Mouse (Mus musculus) right cerebral cortex, adult 2 months (tissue): ENCODE measurements around the gene Slc35f4.

Source experiments
- DNase-seq, 2 experiments: peaks; one replicate each; pipeline ENCODE4 v3.0.0; 2021 to 2022; ENCODE audit warnings: low spot score in 2 of 2

The Slc35f4 gene

GRCm38 (mm10) chr14:49525931-49526291, at the start of gene Slc35f4:
Gene Slc35f4 (minus strand): TSS chr14:49526046.
- peak in 1 of 2 experiments; percentile 46 for DNase-seq

- no peak for DNase-seq
These were observed 42.5 kb upstream of the Slc35f4 start for GRCm38 (mm10) chr14:49568369-49568768.

DNA sequence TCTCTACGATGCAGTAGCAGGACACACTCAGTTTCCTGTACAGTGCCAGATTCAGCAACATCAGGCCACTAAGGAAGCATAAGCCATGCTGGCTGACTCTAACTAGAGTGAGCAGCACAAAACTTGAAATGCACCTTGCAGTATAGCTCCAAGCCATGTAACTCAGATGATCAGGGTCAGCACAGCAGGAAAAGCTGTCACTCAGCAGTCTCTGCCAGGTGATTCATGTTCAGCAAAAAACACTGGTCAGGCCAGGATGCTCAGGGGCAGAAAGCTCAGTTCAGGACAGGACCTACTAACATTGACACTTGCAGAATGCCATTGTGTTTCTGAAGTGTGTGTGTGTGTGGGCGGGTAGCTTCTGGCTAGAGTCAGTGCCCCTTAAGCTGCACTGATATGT, 34.9 kb upstream of the Slc35f4 start:
- no peak for DNase-seq

DNA sequence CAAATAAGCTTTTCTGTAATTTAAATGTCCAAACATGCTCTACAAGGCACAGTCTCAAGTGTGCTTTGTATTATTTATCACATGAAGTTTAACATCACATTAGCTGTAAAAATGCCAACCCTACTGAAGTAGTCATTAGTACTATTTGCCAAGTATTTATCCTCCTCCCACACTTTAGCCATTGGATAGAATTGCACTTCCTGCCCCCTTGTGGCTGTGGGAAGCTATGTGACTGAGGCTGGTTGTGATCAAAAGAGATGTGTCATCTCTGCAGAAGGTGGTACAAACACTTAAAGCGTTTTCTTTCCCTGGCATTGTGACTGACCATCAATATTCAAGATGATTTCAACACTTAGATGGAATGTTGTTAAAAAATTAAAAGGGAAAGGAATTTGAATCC, 14.3 kb upstream of the Slc35f4 start:
- peak in 1 of 2 experiments; percentile 22 for DNase-seq

DNA sequence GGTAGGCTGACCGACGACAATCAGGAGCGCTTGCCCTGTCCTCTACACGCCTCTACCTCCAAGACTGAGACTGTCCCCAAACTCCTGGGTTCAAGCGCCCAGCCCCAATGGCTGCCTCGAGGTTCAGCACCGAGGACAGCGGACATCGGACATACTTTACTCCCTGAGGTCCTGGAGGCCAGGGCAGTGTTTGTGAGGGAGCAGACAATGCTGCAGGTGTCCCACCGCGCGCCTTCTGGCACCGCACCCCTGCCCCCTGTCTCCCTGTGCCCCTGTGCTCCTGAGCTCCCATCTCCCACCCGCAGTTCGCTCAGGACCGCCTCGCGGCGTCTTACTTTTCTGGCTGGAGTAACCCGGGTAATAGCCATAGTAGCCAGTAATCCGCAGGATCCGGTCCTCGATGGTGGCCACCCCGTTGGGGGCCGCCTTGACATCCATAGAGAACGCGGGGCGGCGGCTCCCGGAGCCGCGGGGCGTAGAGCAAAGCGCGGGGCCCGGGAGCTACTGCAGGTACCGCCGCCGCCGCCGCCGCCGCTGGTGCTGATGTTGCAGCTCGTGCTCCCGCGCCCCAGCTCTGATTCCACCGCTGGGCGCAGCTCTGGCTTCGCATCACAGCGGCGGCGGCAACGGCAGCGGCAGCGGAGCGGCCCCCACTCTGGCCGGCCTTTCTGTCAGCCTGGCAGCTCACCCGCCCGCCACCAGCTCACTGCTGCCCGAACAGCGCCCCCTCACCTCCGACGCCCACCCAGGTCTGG, 493 bp downstream of the Slc35f4 start:
- peak; percentile 16 to 66 for DNase-seq

GRCm38 (mm10) chr14:49524665-49525064, 1.2 kb downstream of the Slc35f4 start:
- peak in 1 of 2 experiments; percentile 48 for DNase-seq

GRCm38 (mm10) chr14:49515096-49515665, 10.7 kb downstream of the Slc35f4 start:
- DNase-seq = no peak

- DNase-seq = no peak
These were observed 11.7 kb downstream of the Slc35f4 start for GRCm38 (mm10) chr14:49514137-49514536.

GRCm38 (mm10) chr14:49495192-49495591, 30.7 kb downstream of the Slc35f4 start:
- DNase-seq = no peak

DNA sequence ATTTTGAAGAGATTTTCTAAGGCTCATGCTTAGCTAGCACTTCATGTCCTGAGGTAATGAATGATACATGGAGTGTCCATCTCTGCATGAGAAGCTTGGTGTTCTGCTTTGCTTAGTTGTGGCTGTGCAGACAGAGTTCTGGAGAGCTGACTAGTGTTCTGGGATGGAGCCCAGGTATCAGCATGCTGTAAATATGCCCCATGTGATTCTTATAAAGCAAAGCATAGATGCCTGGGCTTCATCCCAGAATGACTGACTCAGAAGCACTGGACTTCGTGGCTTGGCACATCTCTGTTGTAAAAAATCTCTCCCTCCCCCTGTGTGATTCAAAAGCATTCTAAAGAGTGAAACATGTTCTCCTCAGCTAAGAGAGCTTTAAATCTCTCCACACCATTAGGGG, 32.1 kb downstream of the Slc35f4 start:
- peak; percentile 50 to 59 for DNase-seq

- DNase-seq = no peak
These were observed 33.3 kb downstream of the Slc35f4 start for GRCm38 (mm10) chr14:49492506-49492905.

DNA sequence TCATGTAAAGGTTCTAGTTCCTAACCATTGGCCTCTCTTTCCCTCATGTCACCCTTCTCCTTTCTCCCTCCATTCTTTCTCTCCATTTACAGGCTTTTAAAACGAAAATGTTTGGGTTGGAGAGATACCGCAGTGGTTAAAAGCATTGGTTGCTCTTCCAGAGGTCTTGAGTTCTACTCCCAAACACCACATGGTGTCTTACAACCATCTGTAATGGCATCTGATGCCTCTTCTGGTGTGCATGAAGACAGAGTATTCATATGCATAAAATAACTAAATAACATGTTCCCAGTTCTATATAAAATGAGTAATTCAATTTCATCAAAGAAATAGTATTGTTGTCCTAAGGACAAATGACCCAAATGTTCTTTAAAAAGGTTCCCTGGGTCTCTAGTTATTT, 49.2 kb downstream of the Slc35f4 start:
- no peak for DNase-seq

- no peak for DNase-seq
These were observed 64.1 kb downstream of the Slc35f4 start for GRCm38 (mm10) chr14:49461761-49462160.

DNA sequence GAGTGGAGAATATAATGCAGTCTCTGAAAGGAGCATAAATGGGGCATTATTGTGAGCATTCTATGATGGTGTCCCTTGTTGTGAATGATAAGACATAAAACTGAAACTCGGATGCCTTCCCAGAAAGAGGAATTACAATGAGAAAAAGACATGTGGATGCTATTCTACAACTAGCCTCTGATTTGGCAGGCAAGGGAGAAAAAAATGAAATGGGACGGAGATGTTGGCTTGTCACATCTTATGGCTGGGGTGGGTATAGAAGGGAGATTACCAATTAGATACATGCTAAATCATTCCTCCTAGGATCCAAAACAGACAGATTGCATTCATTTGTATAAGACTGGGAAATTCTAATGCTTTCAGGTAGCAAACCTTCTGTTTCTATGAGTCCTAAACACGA, 65.0 kb downstream of the Slc35f4 start:
- no peak for DNase-seq

- no peak for DNase-seq
These were observed 71.4 kb downstream of the Slc35f4 start for GRCm38 (mm10) chr14:49454283-49454914.

- no peak for DNase-seq
These were observed 72.1 kb downstream of the Slc35f4 start for GRCm38 (mm10) chr14:49453782-49454181.

GRCm38 (mm10) chr14:49447669-49448068, 78.2 kb downstream of the Slc35f4 start:
- no peak for DNase-seq

GRCm38 (mm10) chr14:49446461-49446860, 79.4 kb downstream of the Slc35f4 start:
- no peak for DNase-seq

GRCm38 (mm10) chr14:49436811-49437210, 89.0 kb downstream of the Slc35f4 start:
- no peak for DNase-seq

- DNase-seq = no peak
These were observed 94.0 kb downstream of the Slc35f4 start for GRCm38 (mm10) chr14:49431821-49432220.

DNA sequence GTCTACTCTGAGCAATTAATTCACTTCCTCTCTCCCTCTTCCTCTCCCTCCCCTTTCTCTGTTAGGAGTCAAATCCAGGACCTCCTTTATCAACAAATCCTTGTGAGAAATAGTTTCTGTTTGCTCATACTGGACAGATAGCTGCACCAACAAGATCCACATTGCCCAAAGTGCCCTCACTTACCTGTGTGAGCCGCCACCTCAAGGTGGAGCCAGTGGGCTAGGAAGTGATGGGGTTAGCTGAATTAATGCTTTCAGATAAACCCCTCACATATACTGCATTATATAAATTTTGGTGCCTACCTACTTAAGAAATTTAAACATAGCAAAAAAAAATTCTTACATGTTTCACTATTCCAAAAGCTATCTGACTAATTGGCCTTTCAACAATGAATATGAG, 133.4 kb downstream of the Slc35f4 start:
- DNase-seq = no peak

DNA sequence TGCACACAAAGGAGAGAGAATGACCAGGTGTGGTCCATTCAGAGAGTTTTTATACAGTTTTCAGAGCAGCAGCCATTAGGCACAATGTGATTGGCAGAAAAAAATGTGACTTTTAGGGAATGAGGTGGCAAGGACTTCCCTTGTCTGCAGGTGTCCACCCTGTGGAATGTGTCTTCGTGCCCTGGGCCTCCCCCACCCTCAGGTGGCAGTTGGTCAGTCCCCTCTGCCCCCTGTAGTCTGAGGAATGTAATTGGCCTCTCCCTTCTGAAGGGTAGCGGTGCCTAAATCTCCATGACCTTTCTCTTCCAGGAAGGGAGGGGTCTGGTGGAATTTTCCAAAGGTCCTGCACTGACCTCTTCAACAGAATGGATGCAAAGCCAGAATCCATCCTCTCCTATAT, 163.7 kb downstream of the Slc35f4 start:
- DNase-seq = no peak

DNA sequence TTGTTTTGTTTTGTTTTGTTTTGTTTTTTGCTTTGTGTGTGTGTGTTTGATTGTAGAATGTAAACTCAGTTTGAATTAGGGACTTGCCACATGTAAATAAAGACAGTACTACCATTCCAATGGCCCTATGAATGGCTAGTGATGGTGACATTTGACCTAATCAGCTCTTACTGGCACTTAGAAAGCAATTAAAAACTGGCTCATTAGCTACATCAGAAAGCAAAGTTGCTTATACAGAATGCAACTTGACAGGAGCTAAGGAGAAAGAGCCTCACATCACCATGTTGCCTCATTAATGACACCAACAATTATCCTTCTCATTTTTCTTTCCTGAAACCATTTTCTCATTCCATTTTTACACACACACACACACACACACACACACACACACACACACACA, 170.3 kb downstream of the Slc35f4 start:
- DNase-seq = no peak
